Mouse (Mus musculus): Measurements from ENCODE around the gene Vma21-ps.
"Not testable (repeated sequence)": the region's sequence is repeated elsewhere in the genome, so short reads cannot be mapped to it uniquely, and the experiment has no call there.

The Vma21-ps gene

DNA sequence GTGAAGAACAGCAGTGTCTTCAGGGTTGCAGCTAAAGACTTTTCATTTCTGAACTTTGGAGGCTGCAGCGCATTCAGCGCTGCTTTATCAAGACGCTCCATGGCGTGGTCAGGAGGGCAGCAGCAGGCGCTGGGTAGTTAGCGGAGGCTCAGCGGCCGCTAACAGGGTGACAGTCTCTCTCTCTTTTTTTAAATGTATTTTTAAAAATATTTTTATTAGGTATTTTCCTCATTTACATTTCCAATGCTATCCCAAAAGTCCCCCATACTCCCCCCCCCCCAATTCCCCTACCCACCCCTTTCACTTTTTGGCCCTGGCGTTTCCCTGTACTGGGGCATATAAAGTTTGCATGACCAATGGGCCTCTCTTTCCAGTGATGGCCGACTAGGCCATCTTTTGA is at the start of gene Vma21-ps:
Vma21-ps (minus strand) TSS at position 101 of the 400 bp plus-strand sequence.
- not testable (repeated sequence) for DNase-seq (ENCODE audit: low spot score)

DNA sequence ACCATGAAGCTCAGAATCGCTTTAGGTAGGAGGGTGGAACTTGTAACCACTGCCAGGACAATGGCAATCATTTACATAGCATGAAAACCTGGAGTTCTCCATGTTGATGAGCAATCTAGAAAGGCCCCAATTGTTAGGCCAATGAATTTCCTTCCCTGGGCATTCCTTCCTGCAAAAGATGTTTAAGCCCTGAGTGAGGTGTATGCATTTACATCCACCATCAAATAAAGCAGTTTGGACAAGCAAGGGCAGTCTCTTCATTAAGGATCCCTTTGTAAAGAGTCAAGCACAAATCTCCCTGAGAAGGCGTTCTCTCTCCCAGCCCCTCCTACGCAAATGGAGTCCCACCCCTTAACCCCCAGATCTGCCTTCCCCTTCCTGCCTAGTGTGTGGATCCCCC is 46.0 kb upstream of the Vma21-ps start:
- no peak for DNase-seq (ENCODE audit: low spot score)

DNA sequence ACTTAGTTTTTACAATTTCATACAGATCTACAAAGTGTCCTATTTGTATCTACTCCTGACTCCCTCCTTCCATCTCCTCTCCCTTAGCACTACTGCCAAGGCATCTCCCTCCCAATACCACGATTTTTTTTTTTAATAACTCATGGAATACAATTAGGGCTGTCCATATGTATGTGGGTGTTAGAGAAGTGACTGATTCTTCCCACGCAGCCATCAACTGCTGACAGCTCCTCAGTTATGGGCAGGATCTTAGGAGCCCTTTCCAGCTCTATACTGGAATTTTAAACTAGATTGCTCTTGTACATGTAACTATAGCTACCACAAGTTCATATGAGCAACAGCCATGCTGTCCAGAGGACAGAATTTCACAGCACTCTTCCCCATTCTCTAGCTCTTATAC is 33.6 kb upstream of the Vma21-ps start:
- no peak for DNase-seq (ENCODE audit: low spot score)

DNA sequence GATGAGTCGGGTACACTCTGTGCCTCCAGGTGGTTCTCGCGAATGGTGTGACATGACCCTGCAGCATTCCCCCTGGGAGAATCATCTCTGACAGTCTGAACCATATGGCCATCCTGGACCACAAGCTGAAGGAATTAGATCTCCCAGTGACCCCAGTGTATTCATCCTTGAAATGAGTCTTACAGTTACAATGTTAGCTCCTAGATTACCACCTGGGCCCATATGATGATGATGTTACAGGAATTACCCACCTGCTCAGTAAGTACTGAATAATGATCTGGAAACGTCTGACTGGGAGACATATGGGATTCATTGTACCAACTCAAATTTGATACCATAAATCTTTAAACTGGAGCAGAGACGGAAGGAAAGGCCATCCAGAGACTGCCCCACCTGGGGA is 29.4 kb upstream of the Vma21-ps start:
- DNase-seq (ENCODE audit: low spot score), result no peak

DNA sequence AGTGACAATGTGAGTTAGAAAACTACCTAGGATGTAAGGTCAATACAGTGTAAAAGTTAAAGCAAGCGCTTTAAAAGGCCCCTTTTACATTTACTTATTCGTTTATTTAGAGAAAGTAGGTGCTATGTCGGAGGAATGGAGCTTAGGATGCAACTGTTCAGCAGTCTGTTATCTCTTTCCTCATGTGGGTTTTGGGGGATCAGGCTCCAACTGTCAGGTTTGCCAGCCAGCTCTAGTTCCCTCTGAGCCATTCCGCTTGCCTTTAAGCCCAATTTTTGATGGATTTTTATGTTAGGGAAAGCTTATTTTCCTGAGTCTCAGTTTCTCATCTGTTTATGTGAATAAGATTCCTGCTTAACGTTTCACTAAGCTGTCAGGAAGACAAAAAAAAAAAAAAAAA is 22.3 kb upstream of the Vma21-ps start:
- DNase-seq (ENCODE audit: low spot score), result no peak

DNA sequence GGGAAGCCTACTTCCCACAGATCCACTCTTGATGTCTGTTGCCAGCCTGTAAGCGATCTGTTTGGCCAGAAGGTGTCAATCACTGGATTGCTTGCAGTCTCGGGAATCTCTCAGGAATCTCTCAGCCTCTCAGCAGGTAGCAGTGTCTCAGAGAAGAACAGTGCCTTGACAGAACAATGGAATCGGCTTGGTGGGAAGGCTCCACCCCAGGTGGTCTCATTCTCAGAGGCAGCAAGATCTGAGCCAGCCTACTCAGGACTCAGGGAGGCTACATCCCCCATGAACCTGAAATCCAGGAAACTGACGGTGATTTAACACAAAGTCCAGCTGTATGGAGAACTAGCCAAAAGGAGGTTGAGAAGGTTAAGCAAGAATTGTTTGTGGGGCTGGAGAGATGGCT is 20.5 kb upstream of the Vma21-ps start:
- DNase-seq (ENCODE audit: low spot score), result no peak

DNA sequence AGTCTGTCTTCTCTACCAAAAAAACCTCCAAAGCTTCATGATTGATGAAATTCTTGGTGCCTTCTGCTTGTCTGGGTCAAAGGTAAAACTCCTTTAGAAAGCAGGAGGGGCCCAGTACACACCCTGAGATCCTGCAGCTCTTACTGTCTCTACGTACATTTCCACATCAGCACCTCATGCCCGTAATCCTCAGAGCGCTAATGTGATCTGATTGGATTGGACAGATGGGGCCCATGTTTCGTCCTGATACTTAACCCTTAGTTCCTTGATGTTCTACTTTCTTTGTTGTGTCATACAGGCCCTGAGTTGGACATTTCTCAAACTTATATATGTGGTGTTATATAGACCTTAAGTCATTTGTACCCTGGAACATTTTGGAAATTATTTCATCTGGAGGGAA is 9.6 kb downstream of the Vma21-ps start:
- DNase-seq (ENCODE audit: low spot score), result no peak

DNA sequence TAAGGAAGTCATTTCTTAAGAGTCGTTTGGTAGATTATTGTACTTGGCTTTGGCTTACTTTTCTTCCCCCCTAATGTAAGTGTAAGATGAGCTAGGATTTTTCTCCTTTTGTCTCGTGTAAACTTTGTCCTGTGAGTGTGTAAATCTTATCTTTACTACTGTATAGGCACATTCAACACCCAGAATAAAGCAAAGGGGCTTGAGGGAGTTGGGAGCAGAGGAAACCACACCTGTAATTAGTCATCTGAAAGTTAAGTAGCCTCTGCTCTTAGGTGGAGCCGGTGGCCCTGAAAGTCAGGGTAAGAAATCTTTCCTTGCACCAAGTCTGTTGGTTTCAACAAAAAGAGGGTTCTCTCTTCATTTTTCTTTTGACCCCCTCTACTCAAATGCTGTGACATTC is 23.6 kb downstream of the Vma21-ps start:
- no peak for DNase-seq (ENCODE audit: low spot score)

DNA sequence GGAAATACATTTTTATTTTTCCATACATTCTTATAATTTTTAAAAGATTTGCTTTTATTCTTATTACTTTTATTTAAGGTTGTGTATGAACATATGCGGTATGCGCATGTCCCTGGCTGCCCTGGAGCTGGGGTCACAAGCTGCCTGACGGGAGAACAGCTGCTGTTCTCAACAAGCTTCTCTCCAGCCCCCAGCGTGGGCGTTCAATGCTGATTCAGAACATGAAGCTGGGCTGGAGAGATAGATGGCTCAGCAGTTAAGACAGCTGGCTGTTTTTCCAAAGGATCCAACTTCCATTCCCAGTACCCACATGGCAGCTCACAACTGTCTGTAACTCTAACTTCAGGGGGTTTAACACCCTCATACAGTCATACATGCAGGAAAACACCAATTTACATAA is 35.7 kb downstream of the Vma21-ps start:
- no peak for DNase-seq (ENCODE audit: low spot score)

DNA sequence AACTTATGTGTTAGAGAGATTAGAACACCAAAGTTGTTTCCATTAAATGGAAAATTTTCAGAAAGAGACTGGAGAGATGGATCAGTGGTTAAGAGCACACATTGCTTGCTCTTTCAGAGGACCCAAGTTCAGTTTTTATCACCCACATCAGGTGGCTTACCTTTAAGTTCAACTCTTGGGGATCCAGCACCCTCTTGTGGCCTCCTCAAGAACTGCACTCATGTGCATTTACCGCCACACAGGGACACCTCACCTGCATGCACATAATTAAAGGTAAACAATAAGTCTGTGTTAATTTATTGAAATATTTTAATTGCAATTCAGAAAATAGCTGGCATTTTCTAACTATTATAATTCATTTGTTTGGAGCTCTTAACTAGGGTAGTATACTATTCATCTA is 37.3 kb downstream of the Vma21-ps start:
- no peak for DNase-seq (ENCODE audit: low spot score)
